Mouse (Mus musculus) adrenal gland, postnatal 14 days (tissue): Measurements from ENCODE around the gene Podxl2. TPM values are rescaled to one million over a fixed set of nuclear protein-coding genes. Genes with fewer than 3 reads are reported as not detected.

Experiments
- DNase-seq: peaks from one replicate; pipeline ENCODE4 v3.0.0; 2021; ENCODE audit warnings: mixed read lengths
- long read RNA-seq, 2 experiments: library from polyadenylated mRNA; stranded (forward); transcript quantifications; one replicate each; pipeline ENCODE4 v2.0.0; 2021
- total RNA-seq: library from RNA; stranded (reverse); gene quantifications from 2 replicates; pipeline ENCODE4 v1.2.3, GENCODE M21; 2021

Podxl2 gene
- total RNA-seq: 24.4 and 27.2 TPM in 2 replicates
- long read RNA-seq, experiment 1, transcript Podxl2-207 (2 exons, 633 nt): minor isoform, 18 of 118 reads
- long read RNA-seq, experiment 1, transcript Podxl2-210 (8 exons, 2,065 nt): major isoform, 75 of 118 reads
- long read RNA-seq, experiment 1, partial matches to known transcripts: 13 of 118 reads
- long read RNA-seq, experiment 1, other reads (novel, unspliced or antisense): 12 of 118 reads
- long read RNA-seq, experiment 2, transcript Podxl2-207 (2 exons, 633 nt): minor isoform, 18 of 75 reads
- long read RNA-seq, experiment 2, transcript Podxl2-210 (8 exons, 2,065 nt): major isoform, 37 of 75 reads
- long read RNA-seq, experiment 2, partial matches to known transcripts: 11 of 75 reads
- long read RNA-seq, experiment 2, other reads (novel, unspliced or antisense): 9 of 75 reads

DNA sequence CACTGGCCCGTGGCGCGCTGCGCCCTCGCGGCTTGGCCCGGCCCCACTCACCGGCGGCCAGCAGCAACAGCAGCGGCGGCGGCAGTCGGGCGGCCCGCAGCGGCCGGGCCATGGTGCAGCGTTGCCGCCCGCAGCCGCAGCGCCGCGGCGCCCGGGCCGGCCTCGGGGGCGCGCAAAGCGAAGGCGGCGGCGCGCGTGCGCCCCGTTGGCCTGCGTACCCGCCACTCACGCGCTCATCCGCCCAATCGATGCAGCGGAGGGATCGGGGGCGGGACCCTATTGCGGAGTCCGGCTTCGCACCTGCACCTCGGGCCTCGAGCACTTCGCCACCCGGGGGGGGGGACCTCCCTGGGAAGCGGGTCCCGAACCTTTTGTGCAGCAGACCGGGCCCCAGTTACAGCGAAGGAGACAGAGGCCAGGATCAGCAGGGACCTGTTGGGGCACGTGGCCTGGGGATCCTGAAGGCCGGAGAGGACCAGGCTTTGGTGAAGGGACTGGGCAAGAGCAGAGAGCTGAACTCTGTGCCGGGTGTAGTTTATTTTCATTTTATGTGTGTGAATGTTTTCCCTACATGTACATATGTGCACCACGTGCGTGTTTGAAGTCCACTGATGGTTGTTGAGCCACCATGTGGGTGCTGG is at the start of gene Podxl2:
Gene Podxl2 (minus strand): TSS at position 177 of the 641 bp plus-strand sequence.
- peak; percentile 91 for DNase-seq

DNA sequence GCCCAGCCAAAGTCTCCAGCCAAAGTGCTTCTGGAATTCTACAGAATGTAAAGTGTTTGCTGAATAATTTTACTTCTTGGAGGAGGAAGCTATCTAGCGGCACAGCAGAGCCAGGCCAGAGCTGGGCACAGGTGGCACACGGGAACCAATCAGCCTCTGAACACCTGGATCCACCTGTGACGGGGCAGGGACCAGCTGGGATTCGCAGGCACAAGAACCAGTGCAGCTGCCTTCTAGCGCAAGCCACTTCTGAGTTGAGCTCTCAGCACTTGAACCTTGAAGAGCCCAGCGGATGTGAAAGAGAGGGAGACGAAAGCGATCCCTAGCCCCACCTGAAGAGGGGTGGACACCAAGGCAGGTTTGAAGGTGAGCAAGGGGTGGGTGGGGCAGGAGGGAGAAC is 44.0 kb upstream of the Podxl2 start:
- no peak for DNase-seq

DNA sequence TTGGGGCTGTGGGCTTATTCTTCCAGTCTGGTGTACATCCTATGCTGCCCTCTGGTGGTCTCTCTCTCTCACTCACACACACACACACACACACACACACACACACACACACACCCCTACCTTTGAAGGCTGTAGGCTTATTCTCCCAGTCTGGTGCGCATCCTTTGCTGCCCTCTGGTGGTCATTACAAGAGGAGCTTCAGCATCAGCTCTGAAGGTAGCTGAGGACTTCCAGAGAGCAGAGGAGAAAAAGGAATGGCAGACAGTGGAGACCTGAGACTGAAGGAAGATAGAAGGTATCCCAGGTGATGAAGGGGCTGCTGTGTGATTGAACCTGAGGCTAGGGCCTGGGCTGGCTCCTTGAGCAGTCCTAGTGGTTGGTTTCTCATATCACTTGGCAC is 41.3 kb upstream of the Podxl2 start:
- DNase-seq: peak; percentile 79

DNA sequence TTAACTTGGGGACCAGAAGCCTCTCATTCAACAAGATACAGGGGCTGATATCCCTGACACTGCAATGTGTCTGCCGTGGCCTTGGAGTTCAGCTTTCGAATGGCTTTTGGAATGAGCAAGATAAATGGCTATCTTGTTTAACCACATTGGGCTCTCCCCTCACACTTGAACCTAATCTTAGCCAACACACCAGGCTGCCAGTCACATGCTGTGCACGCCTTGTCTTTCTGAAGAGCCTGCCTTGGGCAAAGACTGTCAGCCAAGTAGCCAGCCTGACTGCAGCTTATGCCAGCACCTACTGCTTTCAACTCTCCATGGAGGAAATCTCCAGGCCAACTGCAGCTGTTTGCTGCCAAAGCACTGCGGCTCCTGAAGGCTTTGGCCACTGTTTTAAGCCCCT is 40.7 kb upstream of the Podxl2 start:
- DNase-seq: peak; percentile 64

DNA sequence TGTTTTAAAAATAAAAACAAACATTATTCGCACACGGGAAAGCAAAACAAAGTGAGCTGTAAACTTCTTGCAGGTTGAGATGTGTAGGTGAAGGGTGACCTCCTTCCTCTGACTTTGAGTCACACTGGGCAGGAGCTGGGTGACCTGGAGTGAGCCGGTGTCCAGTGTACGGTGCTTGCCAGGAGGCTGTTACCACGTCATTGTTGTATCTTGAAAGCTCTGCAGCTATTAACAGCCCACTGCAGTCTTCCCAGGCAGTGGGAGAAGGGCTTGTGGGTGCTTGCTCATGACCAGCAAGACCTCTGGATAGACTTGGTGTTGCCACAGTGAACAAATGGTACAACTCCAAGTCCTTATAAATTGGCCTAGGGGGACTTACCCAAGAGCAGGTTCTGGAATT is 40.0 kb upstream of the Podxl2 start:
- peak; percentile 61 for DNase-seq

DNA sequence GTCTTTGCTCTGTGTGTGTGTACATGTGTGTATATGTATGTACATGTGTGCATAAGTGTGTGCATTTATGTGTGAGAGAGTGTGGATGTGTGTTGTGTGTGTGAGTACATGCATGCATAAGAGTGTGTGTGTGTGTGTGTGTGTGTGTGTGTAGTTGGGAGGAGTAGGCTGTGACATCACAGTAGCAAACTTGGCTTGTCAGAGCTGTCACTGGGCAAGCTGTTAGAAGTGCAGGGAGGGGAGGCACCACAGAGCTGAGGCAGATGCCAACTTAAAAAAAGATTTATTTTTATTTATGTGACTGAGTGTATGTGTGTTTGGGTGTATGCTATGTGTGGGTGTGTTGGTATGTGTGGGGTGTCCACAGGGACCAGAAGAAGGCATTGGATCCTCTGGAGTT is 38.6 kb upstream of the Podxl2 start:
- DNase-seq: no peak

DNA sequence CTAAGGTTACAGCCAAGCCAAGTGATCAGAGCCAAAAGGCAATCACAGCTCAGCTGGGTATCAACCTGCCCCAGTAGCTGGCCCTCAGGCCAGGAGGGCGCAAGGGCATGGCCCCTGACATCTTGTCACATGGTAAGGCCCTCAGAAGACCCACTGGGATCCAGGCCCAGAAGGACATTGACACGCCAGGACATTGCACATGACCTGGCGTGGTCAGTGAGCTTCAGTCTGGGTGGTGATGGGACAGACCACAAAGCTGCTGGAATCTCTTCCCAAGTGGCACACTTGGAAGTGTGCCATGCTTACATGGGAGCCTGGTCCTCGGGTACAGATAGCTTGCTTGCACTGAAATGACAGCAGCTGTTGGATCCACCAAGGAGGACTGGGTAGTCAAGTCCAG is 38.2 kb upstream of the Podxl2 start:
- peak; percentile 68 for DNase-seq

DNA sequence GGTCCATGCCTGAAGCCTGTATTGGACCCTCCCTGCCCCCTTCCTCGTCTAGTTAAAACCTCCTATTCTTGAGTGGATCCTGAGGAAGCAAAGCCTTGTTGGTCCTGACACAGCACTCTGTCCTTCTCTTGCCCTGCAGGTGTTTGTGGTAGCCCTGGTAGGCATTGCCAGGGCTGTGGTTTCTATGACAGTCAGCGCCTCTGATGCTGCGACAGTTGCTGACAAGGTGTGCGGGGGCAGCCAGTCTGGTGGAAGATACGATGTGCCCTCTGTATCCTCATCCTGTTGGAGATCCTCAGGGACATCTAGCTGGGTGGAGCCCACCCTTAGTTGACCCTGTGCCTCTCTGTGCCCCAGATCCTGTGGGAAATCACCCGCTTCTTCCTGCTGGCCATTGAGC is 34.3 kb upstream of the Podxl2 start:
- DNase-seq: no peak

DNA sequence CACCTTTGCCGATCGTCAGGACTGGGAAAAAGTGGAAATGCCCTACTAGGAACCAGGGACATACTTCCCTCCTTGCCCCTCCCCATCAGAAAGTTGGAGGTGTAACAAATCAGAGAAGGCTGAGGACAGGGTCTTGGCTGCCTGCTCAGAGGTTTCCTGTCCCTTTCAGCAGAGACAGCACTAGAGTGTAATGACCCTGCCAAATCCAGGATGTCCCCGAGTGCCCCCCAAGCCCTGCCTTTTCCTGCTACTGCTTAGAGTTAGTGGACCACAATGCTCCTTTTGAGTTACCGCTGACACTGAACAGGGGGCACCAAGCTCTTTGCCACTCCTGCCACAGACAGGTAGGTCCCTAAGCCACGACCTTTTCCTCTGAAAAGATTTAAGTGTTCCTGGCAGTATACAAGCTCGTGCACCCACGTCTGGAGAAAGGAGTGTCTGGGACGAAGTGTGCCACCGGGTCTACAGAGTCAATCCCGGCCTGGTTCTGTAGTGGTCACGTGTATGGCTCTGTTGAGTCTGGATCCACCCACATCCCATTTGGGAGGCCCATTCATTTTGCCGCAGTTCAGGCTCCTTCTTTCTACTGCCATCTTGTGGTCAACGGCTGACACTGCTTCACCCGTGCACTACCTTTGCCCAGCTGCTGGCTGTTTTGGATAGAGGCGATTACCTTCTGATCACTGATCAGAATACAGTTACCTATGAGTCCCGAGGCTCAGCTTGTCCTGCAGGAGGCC is 31.7 kb upstream of the Podxl2 start:
- DNase-seq: peak; percentile 85

DNA sequence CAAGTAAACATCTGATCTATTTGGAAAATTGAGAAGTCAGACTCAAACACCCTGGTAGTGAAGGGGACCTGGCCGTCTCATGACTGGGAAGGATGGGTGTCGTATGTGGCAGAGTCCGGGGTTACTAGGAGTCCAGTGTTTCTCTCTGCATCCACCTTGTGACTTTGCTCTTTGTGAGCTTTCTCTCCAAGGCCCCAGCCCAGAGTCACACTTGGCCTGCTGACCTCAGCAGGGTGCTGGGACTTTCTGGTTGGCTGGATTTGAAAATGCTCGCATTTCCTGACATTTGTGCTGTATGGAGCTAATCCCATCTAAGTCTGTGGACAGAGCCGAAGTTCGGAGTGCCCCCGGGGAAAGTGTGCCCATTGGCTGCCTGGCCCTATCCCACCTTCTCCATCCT is 30.2 kb upstream of the Podxl2 start:
- no peak for DNase-seq

DNA sequence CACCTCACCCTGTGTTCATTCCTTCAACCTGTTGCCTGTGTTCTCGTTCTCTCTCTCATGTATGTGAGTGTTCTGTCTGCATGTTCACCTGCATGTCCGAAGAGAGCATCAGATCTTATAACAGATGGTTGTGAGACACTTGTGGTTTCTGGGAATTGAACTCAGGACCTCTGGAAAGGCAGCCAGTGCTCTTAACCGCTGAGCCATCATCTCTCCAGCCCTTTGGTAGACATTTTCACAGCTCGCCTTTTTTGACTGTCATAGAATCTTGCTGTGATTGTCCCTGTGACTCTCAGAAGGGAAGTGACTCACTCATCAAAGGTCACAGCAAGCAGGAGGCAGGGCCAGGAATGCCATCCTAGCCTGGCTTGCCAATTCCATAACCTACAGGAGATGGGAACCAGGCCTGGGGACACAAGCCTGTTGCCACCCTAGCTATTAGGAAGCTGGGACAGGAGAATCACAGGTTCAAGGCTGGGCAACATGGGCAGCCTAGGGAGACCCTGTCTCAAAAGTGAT is 29.7 kb upstream of the Podxl2 start:
- peak; percentile 68 for DNase-seq

DNA sequence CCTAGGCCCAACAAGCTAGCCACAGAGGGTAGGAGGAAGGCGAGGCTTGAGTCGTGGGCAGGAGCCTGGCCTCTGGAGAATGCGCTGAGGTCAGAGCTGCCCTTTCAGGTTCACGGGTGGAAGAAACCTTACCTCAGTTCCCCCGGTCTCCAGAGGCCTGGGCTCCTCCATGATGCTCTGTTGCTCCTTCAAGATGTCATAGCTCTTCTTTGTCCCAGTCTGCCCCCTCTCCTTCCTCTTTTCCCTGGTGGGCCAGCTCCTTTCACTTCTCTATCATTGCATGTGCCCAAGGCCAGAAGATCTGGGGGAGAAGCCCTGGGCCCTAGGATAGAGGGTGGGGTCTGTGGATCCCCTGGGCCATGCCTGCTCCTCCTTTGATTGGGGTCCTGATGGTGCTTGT is 28.9 kb upstream of the Podxl2 start:
- no peak for DNase-seq

DNA sequence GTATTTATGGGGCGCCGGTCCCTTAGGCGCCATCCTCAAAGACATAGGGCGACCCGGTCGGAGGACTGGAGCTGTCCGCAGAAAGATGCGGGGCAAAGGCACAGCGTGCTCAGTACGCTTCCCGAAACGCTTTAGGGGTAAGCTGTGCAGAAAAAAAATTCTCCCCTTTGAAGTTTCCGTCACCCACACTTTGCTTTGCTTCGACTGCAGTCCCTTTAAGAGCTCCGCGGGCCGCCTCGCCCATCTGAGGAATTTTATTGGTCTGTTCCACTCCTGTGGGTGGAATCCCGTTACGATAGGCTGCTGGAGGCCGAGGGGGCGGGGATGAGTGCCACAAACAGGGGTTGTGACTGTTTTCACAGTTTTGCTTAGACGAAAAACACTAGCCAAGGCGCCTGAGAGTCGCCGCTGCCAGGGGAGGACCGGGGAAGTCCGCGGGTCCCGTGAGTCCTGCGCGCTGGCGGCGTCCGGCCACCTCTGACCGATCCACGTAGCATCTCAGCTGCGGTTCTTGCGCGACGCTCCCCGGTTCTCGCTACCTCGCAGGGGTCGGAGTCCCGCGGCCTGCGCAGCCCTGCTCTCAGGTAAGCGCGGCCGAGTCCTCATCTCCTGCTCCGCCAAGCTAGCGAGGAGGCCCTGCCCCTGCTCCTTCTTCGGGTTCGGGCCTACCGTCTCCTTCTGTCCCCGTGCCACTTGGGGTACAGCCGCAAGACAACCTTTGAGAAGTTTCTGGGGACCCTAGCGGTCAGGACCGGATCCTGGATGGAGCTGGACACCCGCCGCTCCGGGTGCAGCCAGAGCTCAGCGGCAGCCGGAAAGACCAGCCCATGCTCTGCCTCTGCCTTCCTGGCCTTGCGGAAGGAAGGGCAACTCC is 27.3 kb upstream of the Podxl2 start, which contains the start of gene Tpra1:
Gene Tpra1 (plus strand): TSS at position 305 of the 874 bp plus-strand sequence.
- DNase-seq: peak; percentile 97

DNA sequence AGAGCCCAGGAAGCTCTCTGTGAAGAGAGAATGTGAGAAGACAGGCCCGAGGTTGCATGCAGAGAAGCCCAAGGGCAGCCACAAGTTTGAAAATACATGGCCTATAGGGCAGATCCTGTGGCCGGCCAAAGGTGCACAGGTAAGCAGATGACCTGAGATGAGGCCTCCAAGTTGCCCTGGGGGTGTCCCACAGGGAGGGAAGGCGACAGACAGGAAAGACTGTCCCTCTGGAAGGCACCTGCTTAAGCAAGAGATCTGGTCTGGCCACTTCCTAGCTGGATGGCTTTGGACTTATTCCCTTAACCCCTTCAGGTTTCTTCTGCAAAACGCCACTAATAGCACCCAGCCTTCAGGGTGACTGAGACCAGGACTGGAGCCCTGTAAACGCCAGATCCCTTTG is 26.6 kb upstream of the Podxl2 start:
- no peak for DNase-seq

DNA sequence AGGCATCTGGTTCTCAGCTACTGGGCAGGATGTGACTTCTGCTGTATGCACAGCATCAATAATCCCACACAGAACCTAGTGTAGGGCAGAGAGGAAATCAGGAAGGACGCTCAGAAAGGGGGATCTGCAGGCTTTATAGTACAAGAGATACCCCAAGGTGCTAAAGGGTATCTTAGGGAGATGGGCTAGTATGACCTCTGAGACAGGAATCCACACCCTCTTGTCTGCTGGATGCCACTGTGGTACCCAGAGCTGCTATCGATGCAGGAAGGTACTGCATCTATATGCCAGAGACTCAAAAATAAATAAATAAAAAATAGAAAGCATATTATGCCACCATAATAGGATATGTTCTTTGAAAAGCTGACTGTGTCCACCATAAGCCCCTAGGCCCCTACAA is 24.8 kb upstream of the Podxl2 start:
- no peak for DNase-seq

DNA sequence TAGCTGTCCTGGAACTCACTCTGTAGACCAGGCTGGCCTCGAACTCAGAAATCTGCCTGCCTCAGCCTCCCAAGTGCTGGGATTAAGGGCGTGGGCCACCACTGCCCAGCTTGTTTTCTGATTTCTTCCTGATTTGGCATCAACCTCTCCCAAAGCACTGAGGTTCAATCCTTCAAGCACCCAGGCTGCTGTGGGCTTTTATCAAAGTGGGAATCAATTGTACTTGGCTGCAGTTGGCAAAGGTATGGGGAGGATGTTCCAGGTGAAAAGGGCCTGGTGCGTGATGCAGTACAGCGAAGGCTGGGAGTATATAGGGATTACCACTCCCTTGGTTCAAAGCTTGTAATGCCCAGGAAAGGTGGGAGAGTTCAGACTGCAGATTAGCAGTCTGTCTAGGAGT is 24.2 kb upstream of the Podxl2 start:
- DNase-seq: no peak

DNA sequence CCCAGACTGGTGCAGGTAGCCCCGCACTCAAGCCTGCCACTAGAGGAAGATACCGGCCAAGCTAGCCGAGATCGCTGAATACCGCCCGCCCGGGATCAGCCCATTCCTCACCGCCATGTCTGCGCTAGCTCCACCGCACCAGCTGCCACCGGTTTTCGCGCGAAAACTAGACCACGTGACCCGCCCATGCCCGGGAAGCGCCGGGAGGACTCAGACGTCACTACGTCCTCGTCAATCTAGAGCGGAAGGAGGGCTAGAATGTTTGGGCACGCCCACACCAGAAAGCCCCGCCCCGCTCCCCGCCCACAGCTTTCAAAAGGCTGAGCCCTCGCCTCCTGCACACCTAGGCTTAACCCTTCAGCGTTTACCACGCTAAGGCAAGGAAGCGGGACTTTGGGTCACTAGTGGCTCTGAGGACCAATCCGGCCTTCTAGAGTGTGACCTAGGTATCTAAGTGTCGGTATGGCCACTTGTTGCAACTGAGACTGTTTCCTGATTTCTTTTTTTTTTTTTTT is 23.7 kb upstream of the Podxl2 start, which contains the start of gene Mcm2:
Gene Mcm2 (minus strand): TSS at position 247 of the 515 bp plus-strand sequence.
- DNase-seq: peak; percentile 97

DNA sequence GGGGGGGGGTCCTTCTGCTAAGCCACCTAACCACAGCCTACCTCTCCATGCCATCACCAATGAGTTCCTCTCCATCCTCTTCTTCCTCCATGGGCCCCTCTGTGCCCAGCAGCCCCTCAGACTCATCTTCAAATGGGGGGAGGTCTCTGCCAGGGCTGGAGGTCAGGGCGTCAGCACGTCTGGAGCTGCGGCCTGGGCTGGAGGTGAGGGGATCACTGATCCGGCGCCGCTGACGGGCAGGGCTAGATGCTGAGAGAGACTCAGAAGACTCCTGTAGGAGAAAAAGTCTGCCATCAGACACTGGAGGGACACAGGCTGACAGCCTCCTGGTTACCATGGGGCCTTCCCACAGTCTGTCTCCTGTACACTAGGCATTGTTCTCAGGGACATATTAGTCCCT is 22.4 kb upstream of the Podxl2 start:
- DNase-seq: no peak

DNA sequence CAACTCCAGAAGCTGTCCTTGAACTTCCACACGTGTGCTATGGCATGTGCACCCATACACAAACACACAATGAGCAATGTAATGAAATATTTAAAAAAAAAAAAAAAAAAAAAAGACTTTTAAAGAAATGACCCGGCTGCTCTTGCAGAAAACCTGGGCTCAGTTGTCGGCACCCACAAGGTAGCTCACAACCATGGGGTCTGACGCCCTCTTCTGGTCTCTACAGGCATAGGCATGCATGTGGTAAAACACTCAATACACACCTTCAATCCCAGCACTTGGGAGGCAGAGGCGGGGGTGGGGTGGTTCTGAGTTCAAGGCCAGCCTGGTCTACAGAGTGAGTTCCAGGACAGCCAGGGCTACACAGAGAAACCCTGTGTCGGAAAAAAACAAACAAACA is 21.1 kb upstream of the Podxl2 start:
- DNase-seq: no peak

DNA sequence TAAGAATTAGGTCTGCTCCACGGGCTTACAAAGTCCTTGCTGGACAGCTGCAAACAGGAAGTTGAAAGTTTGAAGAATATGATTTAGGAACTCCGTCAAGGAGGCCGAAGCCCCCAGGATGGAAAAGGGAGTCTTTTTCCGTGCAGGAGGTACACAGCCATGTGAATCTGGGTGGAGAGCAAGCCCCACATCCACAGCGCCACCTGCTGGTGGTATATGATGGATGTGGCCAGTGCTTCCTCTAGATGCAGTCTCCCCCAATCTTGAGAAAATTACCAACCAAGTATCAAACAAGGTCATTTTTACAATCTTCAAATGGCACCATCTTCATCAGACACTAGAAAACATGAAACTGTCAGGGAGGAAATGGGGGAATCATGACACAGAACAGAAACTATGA is 18.7 kb upstream of the Podxl2 start:
- DNase-seq: peak; percentile 83

DNA sequence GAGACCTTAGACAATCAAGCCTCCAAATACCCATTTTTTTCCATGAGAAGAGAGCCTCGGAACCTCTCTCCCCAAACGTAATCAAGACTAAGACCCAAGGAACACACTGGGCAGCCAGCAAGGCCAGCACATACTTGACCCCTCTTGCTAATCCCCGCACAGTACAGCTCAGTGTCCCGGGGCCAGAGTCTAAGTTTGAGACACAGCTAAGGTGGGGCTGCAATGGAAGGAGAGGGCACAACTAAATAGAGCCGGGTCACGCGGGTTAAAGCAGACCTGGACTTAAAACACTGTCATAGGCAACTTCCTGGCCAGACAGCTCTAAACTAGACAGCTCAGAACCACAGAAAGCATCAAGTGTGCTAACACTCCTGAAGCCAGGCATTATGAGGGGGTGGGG is 16.0 kb upstream of the Podxl2 start:
- no peak for DNase-seq
